Mouse (Mus musculus) layer of hippocampus, postnatal 10 days (tissue): ENCODE results near the gene Nmnat2. TPM values are rescaled to one million over a fixed set of nuclear protein-coding genes. Genes with fewer than 3 reads are reported as not detected.

Experiments
- DNase-seq, 2 experiments: peaks; one replicate each; pipeline ENCODE4 v3.0.0; 2021; ENCODE audit warnings: low spot score in 2 of 2
- total RNA-seq, 2 experiments: library from RNA; stranded (reverse); gene quantifications; 2 replicates each; pipeline ENCODE4 v1.2.3; 2021

Gene Nmnat2
- total RNA-seq, 2 experiments from 2014 or later = 99.2 to 106 TPM

DNA sequence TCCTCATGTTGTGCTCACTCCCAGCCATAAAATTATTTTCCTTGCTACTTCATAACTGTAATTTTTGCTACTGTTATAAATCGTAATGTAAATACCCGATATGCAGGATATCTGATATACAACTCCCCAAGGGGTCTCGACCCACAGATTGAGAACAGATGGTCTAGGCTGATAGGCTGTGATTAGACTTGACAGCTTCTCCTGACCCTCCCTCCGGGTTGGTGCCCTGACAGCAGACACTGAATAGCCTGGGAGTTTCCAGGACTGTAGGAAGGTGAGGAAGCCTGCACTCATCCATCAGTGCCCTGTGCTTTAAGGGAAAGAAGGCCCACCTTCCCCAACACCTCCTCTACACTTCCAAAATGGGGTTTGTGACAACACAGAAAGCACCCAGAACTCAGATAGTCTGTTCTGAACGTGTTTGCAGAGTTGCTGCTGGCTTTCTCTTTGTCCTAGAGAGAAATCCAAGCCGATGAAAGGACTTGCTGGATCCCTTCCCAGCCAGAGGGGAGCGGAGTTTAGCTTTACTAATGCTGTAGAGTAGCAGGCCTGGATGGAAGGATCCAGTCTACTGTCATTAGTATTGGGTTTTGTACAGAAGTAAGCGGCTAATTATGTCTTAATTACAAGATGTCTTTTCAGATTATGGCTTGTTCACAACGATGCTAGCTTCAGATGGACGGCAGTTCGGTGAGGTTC, 61.8 kb downstream of the Nmnat2 start:
- no peak for DNase-seq

DNA sequence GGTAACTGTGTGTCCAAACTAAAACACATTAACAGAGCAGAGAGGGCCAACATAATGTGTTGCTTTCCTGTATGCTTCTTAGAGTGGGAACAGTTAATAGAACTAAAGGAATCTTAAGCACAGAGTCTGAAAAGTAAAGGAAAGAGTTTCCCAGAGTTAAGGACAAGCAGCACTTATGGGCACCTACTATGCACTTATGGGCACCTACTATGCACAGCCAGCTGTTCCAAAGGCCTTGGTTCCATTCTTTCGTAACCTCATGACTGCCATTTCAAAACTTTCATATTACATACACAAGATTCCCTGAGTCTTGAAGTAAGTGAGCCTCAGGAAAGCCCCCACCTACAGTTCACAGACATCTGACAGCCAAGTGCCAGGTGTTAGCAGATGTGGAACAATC, 64.3 kb downstream of the Nmnat2 start:
- no peak for DNase-seq

DNA sequence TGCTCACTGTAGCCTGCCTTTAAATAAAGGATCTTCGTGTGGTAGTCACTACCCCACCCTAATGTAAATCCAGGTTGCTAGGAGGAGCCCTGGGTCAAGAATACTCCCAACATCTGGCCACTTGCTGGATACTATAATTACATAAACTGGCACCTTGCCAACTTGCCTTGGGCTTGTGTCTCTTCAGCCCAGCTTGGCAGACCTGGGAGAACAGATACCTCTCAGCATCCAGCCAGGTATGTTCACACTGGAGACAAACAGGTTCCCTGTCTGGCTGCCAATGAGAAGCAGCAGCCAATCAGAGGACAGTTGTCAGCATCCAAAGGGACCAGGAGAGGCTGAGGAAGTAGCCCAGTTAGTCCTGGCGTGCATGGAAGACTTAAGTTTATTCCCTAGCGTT, 64.8 kb downstream of the Nmnat2 start:
- no peak for DNase-seq

DNA sequence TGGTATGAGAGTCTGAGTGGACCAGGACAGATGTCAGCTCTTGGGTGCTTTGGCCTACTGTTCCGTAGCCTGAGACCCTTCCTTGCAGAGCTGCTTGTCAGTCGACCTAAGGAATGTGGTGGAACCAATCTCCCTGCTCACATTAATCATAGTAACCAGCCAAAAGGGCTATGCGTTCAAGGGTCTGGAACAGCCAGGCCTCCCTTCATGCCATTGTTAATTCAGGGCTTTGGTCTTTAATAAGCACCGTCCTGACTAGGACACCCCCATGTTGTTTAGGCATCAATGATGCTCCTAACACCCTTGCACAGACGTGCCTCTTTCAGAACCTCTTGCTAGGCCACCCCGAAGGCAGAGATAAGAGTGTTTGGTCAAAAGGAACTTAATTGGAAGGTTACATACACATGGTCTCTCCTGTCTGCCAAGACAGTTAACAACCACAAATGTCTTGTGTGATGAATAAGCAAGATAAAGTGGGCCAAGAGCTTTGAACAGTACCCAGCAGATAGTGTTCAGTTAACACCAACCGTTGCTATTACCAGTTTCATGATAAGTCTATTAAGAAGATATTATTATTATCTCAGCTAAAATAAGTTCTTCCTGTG, 66.3 kb downstream of the Nmnat2 start:
- no peak for DNase-seq

DNA sequence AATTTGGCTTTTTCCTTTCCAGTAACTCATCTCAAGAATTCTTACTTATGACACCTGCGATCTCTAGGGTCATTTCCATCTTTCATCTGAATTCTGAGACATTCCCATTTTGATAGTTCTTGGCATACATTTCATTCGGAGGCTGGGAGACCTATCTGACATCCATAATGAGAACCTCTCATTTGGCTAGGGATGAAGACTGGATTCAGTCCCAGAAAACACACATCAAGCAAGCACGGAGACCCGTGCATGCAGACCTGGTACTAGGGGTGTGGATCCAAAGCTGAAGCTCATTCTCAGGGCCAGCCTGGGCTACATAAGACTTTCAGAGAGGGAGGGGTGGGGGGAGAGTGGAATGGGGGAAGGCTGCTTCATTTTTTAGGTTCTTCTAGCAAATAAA, 68.2 kb downstream of the Nmnat2 start:
- DNase-seq = no peak

DNA sequence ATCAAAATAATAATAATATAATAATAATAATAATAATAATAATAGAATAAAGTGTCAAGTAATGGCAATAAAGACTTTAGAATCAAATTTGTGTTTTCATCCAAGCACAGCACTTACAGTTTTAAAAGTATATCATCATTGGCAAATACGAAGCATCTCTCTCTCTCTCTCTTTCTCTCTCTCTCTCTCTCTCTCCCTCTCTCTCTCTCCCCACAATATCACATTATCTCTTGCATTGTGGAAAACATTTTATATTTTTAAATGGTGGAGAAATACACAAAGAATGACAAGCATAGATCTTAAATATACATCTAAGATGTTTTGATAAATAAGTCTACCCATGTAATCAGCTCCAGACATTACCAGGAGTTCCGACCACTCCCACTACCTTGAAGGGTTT, 69.1 kb downstream of the Nmnat2 start:
- no peak for DNase-seq

DNA sequence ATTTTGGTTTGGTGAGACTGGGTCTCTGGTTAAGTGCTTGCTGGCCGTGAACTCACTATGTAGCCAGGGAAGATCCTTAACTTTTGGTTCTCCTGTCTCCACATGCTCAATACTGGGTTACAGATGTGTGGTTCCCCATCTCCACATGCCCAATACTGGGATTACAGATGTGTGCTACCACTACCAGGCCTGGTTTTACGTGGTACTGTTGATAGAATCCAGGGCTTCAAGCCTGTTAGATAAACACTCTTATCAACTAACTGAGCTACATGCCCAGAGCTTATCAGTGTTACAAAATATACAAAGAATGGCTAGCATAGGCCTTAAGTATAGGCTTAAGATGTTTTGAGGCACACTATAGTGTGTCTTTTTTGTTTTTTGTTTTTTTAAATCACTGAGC, 69.7 kb downstream of the Nmnat2 start:
- no peak for DNase-seq

DNA sequence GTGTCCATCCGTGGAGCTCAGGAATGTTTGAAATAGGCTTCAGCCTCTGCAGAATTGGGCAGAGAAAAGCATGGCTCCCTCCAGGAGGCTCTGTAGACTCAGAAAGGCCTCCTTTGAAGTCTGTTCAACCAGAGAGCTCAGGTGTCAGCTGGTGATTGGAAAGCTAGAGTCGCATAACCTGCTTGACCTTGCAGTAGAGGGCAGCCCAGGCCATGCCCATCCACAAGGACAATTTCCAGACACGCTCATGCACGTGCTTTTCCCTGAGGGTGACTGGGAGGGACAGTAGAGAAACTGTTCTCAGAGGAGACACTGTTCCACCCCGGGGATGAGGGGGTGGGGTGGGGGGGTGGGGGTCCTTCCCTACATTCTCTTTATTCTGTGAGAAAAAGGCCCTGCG, 76.6 kb downstream of the Nmnat2 start:
- no peak for DNase-seq

DNA sequence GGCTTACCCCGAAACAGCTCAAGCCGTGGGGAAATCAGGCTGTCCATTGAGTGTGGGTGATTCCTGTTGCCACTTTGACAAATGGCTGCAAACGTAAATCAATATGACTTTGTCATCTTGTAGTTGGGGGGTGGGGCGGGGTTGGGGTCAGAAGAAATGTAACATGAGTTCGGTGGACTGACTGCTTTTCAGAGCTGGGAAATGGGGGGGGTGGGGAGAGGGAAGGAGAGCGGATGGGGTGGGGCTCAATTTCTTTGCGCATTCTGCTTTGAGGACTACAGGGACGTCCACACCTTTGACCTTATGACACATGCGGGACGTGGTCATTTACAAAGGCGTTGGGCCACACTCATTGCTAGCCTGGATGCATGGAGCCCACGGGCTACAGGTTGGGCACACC, 77.2 kb downstream of the Nmnat2 start:
- DNase-seq = no peak

DNA sequence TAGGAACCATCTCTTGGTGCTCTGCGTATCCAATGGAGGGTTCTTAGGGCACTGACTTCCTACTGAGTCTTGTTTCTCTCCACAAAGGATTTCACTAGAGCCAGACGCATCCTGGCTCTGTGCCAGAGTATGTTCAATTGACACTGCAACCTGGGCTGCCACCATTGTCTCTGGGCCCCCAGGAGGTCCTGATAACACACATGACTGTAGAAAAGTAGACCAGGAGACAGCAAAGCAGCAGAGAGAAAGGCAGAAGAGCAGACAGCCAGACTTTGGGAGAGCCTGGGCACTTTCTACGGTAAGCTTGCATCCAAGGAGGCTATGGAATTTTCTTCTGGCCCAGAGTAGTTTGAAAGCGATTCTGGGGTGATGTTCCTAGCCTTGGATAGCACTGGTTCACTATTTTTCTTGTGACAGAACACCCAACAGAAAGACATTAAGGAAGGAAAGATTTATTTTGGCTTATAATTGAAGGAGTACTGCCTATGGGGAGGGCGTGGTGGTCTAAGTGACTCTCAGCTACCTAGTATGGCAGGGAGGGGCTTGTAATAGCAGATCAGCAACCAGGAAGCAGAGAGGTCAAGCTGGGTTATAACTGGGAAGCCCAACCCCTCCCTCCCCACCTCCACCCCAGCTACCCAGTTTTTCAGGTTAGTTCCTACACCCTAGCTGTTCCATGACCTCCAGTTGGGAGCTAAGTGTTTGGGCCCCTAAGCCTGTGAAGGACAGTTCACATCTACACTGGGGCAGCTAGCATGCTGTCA, 78.5 kb downstream of the Nmnat2 start:
- DNase-seq = no peak

DNA sequence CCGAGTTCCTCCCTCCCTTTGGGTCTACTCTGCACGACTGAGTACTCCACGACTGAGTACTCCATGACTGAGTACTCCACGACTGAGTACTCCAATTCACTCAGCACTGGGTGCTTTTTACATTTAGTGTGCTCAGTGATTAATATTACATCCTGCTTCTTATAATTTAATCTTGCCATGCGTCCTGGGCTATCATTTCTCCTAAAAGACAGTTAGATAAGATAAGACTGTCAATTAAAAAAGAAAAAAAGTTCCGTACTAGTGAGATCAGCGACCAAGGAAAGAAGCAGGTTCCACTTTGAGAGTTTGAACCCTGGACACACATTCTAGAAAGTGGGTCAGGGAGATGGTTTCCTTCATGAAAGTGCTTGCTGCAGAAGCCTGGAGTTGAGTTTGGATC, 79.3 kb downstream of the Nmnat2 start:
- DNase-seq = no peak

DNA sequence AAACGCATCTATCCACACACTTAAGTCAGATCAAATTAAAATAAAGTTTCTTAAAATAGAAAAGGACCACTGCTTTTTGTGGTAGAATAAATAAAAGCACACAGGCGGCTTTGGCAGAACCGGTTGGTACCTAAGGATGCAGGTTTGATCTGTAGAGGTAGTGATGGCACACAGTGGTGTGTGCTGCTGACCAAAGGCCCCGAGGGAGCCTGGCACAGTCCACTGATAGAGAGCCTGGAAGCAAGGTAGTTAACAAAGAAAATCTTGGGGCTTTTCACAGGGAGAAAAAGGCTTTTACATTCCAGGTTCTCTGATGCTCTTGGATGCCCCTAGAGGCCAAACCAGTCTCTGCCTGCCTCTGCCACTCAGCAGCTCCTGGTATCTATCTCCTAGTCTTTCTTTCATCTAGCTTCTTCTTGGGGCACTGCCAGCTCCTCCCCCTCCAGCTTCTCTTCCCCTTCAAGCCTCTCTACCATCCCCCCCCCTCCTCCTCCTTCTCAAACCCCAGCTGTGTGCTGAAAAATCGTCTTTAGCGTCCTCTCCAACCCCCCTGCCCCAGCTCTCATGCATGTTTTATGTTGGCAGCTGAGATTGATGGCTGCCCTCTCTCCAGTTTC, 80.6 kb downstream of the Nmnat2 start:
- peak; percentile 82 to 84 for DNase-seq

DNA sequence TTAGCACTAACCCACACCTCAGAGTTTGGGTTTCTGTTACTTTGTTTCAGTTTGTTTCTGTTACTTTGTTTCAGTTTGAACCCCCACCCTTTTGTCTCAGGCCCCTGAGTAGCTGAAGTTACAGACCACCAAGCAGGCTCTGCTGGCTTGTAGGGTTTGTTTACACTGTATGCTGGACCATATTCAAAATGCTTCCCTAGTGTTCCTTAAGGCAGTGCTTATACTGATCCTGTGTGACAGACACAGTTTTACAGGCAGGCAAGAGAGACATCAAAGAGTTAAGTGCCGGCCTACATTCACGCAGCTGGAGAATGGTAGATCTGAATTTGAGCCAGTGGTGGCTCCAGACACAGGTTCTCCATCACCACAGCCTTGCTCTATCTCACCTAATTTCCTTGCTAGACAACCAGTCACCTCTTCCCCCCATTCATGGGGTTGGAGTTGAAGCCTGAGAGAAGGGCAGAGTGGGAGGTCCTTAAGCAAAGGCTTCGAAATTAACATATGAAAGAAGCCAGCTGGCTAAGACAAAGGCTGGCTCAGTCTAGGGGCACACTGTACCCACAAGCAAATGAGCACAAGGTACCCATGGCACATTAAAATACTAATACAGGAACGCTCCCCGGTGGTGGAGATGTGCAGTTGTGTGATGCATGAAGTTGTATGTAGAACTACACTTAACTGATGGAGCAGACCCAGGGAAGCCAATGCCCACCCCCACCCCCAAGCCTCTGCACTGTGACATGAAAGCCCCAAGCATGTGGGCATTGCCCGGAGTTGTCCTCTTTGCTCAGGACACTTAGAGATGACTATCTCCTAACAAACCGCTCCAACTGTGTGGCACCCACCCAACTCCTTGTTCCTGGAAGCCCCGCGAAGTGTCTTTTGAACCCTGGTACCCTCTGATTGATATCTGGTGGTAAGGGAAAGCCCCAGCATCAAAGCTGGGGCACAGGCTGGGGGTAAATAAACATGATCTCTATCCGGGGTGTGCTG, 82.9 kb downstream of the Nmnat2 start:
- peak; percentile 28 to 38 for DNase-seq

DNA sequence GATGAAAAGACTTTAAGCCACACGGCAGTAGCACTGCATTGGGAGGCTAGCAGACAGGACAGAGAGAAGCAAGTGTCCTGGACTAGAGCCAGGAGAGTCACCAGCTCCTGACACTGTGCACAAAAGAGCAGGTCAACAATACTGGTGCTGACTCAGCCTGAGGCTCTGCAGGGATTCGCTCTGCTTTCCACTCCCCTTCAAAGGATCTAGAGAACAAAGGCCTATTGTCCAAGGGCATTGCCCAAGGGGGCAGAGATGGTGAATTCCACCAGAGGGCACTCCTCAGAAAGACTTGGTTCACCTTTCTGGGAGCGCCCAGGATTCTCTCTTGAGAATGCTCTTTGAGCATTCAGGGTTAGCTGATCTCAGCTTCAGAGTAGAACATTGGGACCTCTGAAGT, 85.3 kb downstream of the Nmnat2 start:
- DNase-seq = no peak

DNA sequence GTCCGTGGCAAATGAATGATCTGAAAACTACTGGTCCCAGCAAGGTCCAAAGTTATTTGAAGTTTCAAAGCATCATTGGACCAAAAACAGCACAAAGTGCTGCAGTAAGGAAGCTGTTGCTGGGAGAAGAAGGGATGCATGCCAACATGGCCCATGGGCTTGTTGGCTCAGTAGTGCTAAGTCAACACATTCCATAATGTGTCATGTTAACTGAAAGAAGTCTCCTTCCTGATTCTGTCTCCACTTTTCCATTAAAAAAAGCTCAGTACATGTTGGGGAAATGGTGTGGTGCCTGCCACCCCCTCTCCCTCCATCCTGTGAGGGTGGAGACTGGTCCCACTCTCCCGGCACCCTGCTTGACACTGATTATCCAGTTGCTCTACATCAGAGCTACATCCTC, 86.3 kb downstream of the Nmnat2 start:
- no peak for DNase-seq

DNA sequence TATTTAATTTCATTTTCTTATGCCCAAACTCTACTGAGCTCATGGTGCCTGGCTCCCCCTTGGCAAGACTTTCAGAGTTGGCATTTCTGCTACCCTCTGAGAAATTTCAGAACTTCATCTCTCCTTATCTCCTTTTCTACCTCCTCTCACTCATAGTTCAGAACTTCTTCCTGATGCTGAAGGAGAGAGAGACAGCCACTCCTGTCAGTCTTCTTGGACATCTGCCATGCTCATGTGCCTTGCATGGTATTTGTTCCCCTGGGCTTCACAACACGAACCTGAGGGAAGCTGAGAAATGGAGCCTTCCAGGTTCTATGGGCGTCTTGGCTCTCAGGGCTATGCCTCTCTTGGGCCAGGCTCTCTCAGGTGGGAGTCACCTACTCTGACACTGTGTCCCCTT, 87.5 kb downstream of the Nmnat2 start:
- DNase-seq = no peak

DNA sequence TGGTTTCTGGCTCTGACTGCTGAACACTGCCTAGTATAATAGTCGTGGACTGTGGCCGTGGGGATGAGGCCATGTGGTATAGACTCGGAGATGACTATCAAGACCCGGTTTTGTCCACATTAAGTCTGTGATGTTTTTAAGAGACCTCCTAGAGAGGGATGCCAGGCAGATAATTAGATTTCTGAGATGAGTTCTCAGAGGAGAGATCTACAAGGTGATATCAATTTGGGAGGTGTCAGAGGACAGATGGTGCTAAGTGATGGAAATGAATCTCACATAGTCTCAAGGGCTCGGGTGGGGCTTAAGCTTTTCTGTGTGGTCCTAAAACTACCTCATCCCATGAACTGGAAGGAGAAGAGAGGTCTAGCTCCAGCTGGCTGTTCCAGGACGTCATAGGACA, 88.5 kb downstream of the Nmnat2 start:
- DNase-seq = no peak

DNA sequence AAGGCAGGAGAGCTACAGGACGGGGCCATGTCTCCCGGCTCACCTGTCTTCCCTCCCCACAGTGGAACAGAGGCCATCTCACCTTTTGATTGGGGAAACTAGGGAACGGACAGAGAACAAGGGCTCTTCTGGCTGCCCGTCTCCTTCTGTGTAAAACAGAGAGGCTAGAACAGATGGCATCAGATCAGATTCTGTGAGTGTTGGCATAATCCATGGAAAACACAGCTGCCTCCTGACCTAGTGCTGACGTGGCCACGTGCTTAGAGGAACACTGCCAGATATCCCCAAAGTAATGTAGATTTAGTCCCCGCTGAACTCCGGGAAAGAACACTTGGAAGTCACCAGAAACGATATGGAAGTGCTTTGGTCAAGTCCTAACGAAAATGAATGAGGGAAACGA, 90.6 kb downstream of the Nmnat2 start:
- DNase-seq = no peak

DNA sequence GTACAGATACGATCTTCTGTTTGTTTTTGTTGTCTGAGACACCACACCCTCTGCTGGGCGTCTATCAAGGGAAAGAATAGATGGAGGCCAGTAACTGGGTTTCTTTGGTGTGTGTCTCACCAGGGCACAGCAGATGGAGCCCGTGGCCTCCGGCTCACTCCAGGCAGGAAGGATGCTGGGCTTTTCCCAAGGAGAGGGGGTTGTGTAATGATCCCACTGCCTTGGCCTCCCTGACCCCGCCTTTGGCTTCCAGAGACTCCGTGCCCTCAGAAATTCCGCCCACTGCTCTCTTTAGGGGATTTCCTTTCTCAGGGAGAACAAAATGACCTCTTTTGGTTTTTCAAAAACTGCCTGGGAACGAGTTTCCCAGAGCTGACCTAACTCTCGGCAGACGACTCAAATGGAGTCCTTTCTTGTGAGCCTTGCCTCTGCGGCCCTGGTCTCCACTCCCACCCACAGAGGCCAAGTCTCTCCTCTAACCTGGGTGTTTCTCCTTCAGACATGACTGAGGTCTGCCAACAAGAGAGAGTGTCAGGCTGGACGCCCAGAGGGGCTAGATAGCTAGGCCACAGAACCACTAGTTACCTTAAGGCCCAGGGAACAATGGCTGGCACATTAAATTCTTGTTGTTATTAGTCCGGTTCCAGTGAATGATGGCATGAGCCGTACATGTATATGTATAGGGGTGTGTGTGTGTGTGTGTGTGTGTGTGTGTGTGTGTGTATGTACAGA, 93.5 kb downstream of the Nmnat2 start:
- DNase-seq = peak in 1 of 2 experiments; percentile 36

DNA sequence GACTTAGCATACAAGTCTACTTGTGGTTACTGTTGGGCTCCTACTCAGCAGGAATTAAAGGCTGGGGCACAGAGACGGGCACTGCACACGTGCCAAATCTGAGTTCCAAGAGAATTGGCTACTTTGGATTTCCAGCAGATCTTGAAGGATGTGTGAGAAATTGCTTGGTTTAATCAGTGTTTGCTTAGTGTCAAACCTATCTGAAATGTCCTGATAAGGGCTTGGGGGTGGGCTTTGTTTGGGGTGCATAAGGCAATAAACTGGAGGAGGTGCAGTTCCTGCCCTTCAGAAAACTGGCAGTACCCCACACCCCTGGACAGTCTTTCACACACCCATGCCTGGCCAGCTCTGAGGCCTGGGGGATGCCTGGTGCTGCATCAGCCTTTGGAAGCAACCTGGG, 94.7 kb downstream of the Nmnat2 start:
- DNase-seq = no peak
